Mouse (Mus musculus): Measurements from ENCODE around the gene Nod2. TPM values are rescaled to one million over a fixed set of nuclear protein-coding genes. Genes with fewer than 3 reads are reported as not detected.

Nod2 gene
- polyA plus RNA-seq (2017; shearing (Covaris generic)), result under 1 TPM; 0.36 to 0.69 TPM

GRCm38 (mm10) chr8:88646837-88647778 lies at the start of gene Nod2:
Gene Nod2 (plus strand): TSS chr8:88647315.

GRCm38 (mm10) chr8:88635474-88636397 lies 11.4 kb upstream of the Nod2 start, which contains the start of gene Snx20:
Gene Snx20 (minus strand): TSS chr8:88636128.

GRCm38 (mm10) chr8:88696721-88697641 lies 49.9 kb downstream of the Nod2 start, which contains the start of gene Cyld:
Gene Cyld (plus strand): TSS chr8:88697028.

Other genes starting within 250 kb of the Nod2 start
- gene Nkd1, start 126.0 kb upstream of the Nod2 start, polyA plus RNA-seq (2017; shearing (Covaris generic)), result under 1 TPM in 1 of 2 experiments, not detected in 1; 0.27 TPM
- gene Snx20, start 11.2 kb upstream of the Nod2 start, polyA plus RNA-seq (2017; shearing (Covaris generic)), result 100 to 1,000 TPM; 106 to 164 TPM
- gene Cyld, start 49.7 kb downstream of the Nod2 start, polyA plus RNA-seq (2017; shearing (Covaris generic)), result 100 to 1,000 TPM in 1 of 2 experiments, 10 to 100 TPM in 1; 89.8 to 137 TPM

Data from activated CD4-positive, CD25-positive, alpha-beta regulatory T cell (primary cell).